Mouse (Mus musculus) induced T-regulatory cell, adult 2 months (primary cell): ENCODE measurements at regions not wholly inside any gene's neighbourhood (a gene's known extent, or its start where the extent isn't known, plus 50 kb on each side); places are given as distances from the start of the nearest gene placed in this dataset.
"Not testable (repeated sequence)": the region's sequence is repeated elsewhere in the genome, so short reads cannot be mapped to it uniquely, and the experiment has no call there.

Source experiments
- DNase-seq: peaks from one replicate; pipeline ENCODE4 v3.0.0-alpha.2; 2012; ENCODE audit warnings: low read depth

GRCm38 (mm10) chr7:138758386-138758785, 87.5 kb upstream of the Ppp2r2d start:
- no peak for DNase-seq

- DNase-seq = no peak
These were observed 97.4 kb upstream of the Ppp2r2d start for GRCm38 (mm10) chr7:138748442-138748841.

- no peak for DNase-seq
These were observed 99.3 kb upstream of the Ppp2r2d start for GRCm38 (mm10) chr7:138746616-138747015.

- DNase-seq = no peak
These were observed 103.4 kb upstream of the Ppp2r2d start for GRCm38 (mm10) chr7:138742516-138742845.

- DNase-seq = no peak
These were observed 103.9 kb upstream of the Ppp2r2d start for GRCm38 (mm10) chr7:138741816-138742515.

GRCm38 (mm10) chr7:138734254-138734653, 111.6 kb upstream of the Ppp2r2d start:
- DNase-seq = peak; percentile 2

- no peak for DNase-seq
These were observed 121.0 kb upstream of the Ppp2r2d start for GRCm38 (mm10) chr7:138724829-138725228.

- DNase-seq = no peak
These were observed 126.3 kb upstream of the Ppp2r2d start for GRCm38 (mm10) chr7:138719608-138720007.

- DNase-seq = no peak
These were observed 126.8 kb upstream of the Ppp2r2d start for GRCm38 (mm10) chr7:138719115-138719514.

- DNase-seq = no peak
These were observed 131.1 kb upstream of the Ppp2r2d start for GRCm38 (mm10) chr7:138714731-138715130.

- DNase-seq = no peak
These were observed 137.5 kb upstream of the Ppp2r2d start for GRCm38 (mm10) chr7:138708373-138708772.

- not testable (repeated sequence) for DNase-seq
These were observed 146.3 kb upstream of the Ppp2r2d start for GRCm38 (mm10) chr7:138699599-138699998.

- no peak for DNase-seq
These were observed 163.7 kb upstream of the Ppp2r2d start for GRCm38 (mm10) chr7:138682161-138682560.

GRCm38 (mm10) chr7:138680530-138680929, 165.3 kb upstream of the Ppp2r2d start:
- DNase-seq = no peak

GRCm38 (mm10) chr7:138679575-138679974, 166.3 kb upstream of the Ppp2r2d start:
- no peak for DNase-seq

- DNase-seq = no peak
These were observed 172.9 kb upstream of the Ppp2r2d start for GRCm38 (mm10) chr7:138672959-138673358.

- DNase-seq = no peak
These were observed 177.5 kb upstream of the Ppp2r2d start for GRCm38 (mm10) chr7:138668337-138668736.

- no peak for DNase-seq
These were observed 185.8 kb upstream of the Ppp2r2d start for GRCm38 (mm10) chr7:138660124-138660523.

GRCm38 (mm10) chr7:138657521-138657920, 188.4 kb upstream of the Ppp2r2d start:
- DNase-seq = no peak

- no peak for DNase-seq
These were observed 188.8 kb upstream of the Ppp2r2d start for GRCm38 (mm10) chr7:138657076-138657475.

- no peak for DNase-seq
These were observed 189.9 kb upstream of the Ppp2r2d start for GRCm38 (mm10) chr7:138655940-138656339.

- DNase-seq = no peak
These were observed 194.9 kb upstream of the Ppp2r2d start for GRCm38 (mm10) chr7:138650946-138651345.

GRCm38 (mm10) chr7:138647636-138648035, 198.2 kb upstream of the Ppp2r2d start:
- DNase-seq = no peak

- DNase-seq = no peak
These were observed 205.2 kb upstream of the Ppp2r2d start for GRCm38 (mm10) chr7:138640492-138641165.
